Mouse (Mus musculus) MN1 (cell line): Measurements from ENCODE around the gene Gm14124.
"Not testable (repeated sequence)": the region's sequence is repeated elsewhere in the genome, so short reads cannot be mapped to it uniquely, and the experiment has no call there.

ENCODE experiments used
- DNase-seq: peaks from one replicate; pipeline ENCODE4 v3.0.0-alpha.2; 2016; ENCODE audit warnings: low spot score

The Gm14124 gene

GRCm38 (mm10) chr2:150257291-150257690 lies at the start of gene Gm14124:
Gm14124 (plus strand) TSS chr2:150257517.
- DNase-seq: peak; percentile 81

- DNase-seq: peak; percentile 65
Observed at GRCm38 (mm10) chr2:150217600-150218362, 39.5 kb upstream of the Gm14124 start, which contains the start of gene Zfp937. Zfp937 (plus strand) TSS chr2:150218073.

GRCm38 (mm10) chr2:150218363-150218725 lies 39.0 kb upstream of the Gm14124 start:
- not testable (repeated sequence) for DNase-seq

GRCm38 (mm10) chr2:150223263-150223662 lies 34.1 kb upstream of the Gm14124 start:
- not testable (repeated sequence) for DNase-seq

- DNase-seq: no peak
Observed at GRCm38 (mm10) chr2:150243211-150243610, 14.1 kb upstream of the Gm14124 start.

GRCm38 (mm10) chr2:150255491-150255890 lies 1.8 kb upstream of the Gm14124 start, which contains the start of gene Gm21994:
Gm21994 (minus strand) TSS chr2:150255591.
- DNase-seq: not testable (repeated sequence)

- peak; percentile 22 for DNase-seq
Observed at GRCm38 (mm10) chr2:150256861-150257260, 456 bp upstream of the Gm14124 start.

GRCm38 (mm10) chr2:150293669-150294068 lies 36.4 kb downstream of the Gm14124 start:
- no peak for DNase-seq

GRCm38 (mm10) chr2:150299096-150299495 lies 41.8 kb downstream of the Gm14124 start:
- DNase-seq: no peak

- no peak for DNase-seq
Observed at GRCm38 (mm10) chr2:150307183-150307773, 50.0 kb downstream of the Gm14124 start.

GRCm38 (mm10) chr2:150310952-150311884 lies 53.9 kb downstream of the Gm14124 start:
- DNase-seq: peak; percentile 94

- no peak for DNase-seq
Observed at GRCm38 (mm10) chr2:150316140-150316539, 58.8 kb downstream of the Gm14124 start.

- DNase-seq: no peak
Observed at GRCm38 (mm10) chr2:150318973-150319372, 61.7 kb downstream of the Gm14124 start.
